Mouse (Mus musculus): ENCODE measurements around the gene Zp1. TPM values are rescaled to one million over a fixed set of nuclear protein-coding genes. Genes with fewer than 3 reads are reported as not detected.

The Zp1 gene
- total RNA-seq (2023), result not detected

DNA sequence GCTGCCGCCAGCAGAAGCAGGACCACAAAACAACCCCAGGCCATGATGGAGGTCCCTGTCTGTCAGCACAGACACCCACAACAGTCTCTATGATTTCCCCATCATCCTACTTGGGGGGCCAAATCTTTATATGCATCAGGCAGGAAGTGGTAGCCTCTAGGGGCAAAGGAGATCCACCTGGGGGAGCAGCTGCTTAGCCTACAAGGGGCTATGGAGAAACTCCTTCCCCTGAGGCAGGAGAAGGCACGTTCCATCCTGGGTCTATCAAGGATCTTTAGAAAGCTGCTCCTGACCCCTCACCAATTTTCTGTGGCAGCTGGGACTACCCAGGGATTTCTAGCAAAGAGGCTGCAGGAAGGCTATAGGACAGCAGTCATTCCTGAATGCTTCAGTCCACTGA, at the start of gene Zp1:
Zp1 (minus strand) TSS at position 101 of the 400 bp plus-strand sequence.

DNA sequence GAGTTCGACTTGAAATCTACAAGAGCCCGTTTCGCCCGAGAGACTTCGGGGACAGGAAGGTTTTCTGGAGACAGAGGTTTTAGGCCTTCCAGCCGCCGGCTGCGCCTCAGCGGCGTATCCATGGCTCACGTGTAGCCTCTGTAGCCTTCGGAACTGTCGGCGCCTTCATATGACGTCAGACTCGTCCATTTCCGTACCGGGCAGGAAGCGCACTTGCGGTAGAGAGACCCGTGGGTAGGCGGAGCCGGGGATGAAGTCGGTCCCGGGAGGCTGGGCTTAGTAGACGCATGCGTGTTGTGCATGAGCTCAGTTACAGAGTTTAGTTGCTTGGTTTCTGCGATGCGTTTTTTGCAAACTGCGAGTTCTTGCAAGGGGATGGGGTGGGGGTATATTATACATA, 28.7 kb upstream of the Zp1 start, which contains the start of gene Ccdc86:
Ccdc86 (minus strand) TSS at position 155 of the 400 bp plus-strand sequence.

DNA sequence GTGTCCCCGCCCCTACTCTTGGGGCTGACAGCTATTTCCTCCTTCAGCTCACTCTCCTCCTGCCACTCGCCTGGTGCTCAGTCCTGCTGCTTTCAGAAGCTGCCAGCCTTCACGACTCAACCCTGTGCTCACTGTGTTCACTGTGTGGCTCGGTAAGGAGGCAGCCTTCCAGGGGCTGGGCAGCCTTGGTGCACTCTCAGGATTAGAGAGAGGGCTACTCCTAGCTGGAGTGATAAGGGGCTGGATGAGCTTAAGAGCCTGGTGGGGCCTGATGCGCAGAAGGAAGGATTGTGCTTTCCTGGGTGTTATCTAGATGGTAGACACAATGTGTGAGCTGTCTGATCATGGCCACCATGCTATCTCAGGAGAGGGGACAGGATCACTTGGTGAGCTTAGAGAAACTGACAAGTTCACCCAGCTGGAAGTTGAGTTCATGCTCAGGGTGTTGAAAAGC, 16.7 kb upstream of the Zp1 start, which contains the start of gene Ptgdr2:
Ptgdr2 (plus strand) TSS at position 51 of the 454 bp plus-strand sequence.

DNA sequence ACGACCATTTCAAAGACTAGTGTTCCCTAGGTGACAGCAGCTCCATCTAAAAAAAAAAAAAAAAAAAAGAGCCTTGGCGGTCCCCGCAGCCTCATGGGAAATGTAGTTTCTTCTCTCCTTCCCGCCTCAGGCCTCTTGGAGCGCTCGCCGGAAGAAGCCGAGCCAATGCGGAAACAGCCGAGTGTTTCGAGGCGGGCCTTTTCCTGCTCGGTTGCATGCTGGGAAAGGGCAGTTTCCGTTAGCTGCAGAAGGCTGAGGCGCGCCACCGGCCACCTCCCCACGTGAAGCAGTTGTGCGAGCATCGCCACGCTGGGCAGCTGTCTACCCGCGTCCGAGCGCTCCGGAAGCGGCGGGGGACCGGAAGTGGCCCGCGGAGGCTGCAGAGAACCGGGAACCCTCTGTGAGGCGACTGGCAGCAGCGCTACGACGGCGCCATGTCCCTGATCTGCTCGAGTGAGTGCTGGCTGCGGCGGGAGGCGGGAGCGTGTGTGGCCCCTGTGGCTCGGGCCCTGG, 25.4 kb downstream of the Zp1 start, which contains the start of gene Prpf19:
Prpf19 (plus strand) TSS at position 216 of the 513 bp plus-strand sequence.

DNA sequence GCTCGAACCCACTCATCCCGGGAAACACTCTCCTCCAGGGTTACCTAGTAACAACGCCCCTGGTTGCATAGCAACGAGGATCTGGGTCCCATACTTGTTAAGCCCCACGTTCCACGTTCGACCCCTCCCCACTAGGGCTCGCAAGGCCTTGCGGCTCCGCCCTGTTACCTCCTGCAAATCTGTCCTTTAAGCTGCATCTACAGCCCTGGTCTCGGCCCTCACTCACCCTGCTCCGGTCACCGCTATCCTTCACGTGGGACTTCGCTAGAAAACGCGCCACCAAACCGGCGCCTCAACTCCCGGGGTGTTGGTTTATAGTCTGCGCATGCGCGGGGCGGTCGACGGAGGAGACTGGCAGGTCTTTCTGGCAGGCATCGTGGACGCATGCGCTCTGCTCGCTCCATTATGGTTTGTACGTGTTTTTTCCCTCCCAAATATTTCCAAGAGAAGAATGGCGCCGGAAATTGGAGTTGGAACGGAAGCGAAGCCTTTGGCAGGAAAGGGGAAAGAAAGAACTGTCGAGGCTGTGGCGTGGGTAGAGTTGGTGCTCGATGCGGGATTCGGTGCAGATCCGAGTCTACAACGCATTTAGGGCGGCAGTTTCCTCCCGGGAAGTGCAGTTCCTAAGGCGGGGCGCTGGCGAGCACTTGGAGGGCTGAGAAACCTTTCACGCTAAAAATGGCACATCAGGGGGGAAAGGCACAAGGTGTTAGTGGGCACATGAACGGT, 38.8 kb downstream of the Zp1 start, which contains the start of gene Tmem109:
Tmem109 (minus strand) TSS at position 576 of the 729 bp plus-strand sequence.

DNA sequence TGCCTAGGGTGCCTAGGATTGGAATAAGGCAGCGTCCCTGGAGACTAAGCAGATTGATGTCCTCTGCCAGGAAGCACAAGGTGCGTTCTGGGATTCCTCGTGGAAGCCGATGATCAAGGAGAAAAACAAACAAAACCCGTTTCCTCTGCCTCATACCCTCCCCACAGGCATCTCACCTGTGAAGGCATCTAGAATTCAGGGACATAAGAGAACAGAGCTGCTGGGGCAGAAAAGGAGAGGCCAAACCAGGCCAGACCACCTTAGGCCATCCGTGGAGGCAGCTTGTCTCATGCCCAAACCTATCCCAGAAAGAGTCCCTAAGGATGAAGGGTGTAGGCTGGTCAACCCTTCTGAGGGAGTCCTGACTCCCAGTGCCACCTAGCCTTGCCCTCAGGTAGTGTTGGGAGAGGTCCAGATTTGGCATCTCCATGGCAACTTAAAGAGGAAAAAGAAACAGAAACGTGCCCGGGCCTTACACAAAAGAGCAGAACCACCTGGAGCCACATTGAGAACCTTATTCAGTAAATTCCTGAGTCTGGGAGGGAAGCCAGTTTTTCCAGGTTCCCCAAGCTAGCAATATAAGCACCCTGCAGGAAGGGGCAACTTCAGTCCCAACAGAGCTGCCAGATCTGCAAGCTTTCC, 50.4 kb downstream of the Zp1 start, which contains the start of gene Tmem132a:
Tmem132a (minus strand) TSS at position 55 of the 642 bp plus-strand sequence.

Other genes starting within 250 kb of the Zp1 start
- gene Pga5, start 242.6 kb downstream of the Zp1 start, total RNA-seq (2023), result not detected
- 19.2 TPM for gene Vps37c, start 231.9 kb downstream of the Zp1 start, total RNA-seq (2023)
- 323 TPM for gene Cd5, start 181.6 kb downstream of the Zp1 start, total RNA-seq (2023)
- 312 TPM for gene Cd6, start 90.6 kb downstream of the Zp1 start, total RNA-seq (2023)
- 4.9 TPM for gene Slc15a3, start 80.9 kb downstream of the Zp1 start, total RNA-seq (2023)
- gene Tmem132a, start 50.7 kb downstream of the Zp1 start, total RNA-seq (2023), result 0.15 TPM
- gene Tmem109, start 38.6 kb downstream of the Zp1 start, total RNA-seq (2023), result 24.1 TPM
- gene Prpf19, start 25.4 kb downstream of the Zp1 start, total RNA-seq (2023), result 111 TPM
- gene Ptgdr2, start 16.5 kb upstream of the Zp1 start, total RNA-seq (2023), result not detected
- gene Ccdc86, start 28.6 kb upstream of the Zp1 start, total RNA-seq (2023), result 22.2 TPM
- gene Ms4a10, start 54.0 kb upstream of the Zp1 start, total RNA-seq (2023), result not detected
- not detected for gene Ms4a15, start 72.6 kb upstream of the Zp1 start, total RNA-seq (2023)
- not detected for gene Ms4a18, start 97.4 kb upstream of the Zp1 start, total RNA-seq (2023)
- 0.50 TPM for gene Ms4a8a, start 160.5 kb upstream of the Zp1 start, total RNA-seq (2023)
- gene 1700017D01Rik, start 210.2 kb upstream of the Zp1 start, total RNA-seq (2023), result not detected
- gene 1700025F22Rik, start 244.7 kb upstream of the Zp1 start, total RNA-seq (2023), result not detected